Mouse (Mus musculus) heart, embryonic 11.5 days (tissue): ENCODE results near the gene Eif2ak4. TPM values are rescaled to one million over a fixed set of nuclear protein-coding genes. Genes with fewer than 3 reads are reported as not detected.

Source experiments
- ATAC-seq: fragments of 200-750 bp; cut with Nextera tagmentation; replicated peaks from 2 replicates; pipeline ENCODE4 v1.8.0; 2017; ENCODE audit warnings: moderate library complexity; ENCODE audit not compliant: insufficient number of reproducible peaks, low FRiP score, low TSS enrichment
- H3K27ac ChIP-seq: fragments of 300-500 bp; sonication (generic); 2 replicates; pipeline ENCODE4 v1.5.1; 2014; ENCODE audit warnings: mild to moderate bottlenecking, low read depth, low read length
- H3K27me3 ChIP-seq: fragments of 300-500 bp; sonication (generic); 2 replicates; pipeline ENCODE4 v1.6.1; 2014; ENCODE audit warnings: mild to moderate bottlenecking, low read length, mixed read lengths; ENCODE audit not compliant: control insufficient read depth, insufficient read depth
- H3K36me3 ChIP-seq: fragments of 300-500 bp; sonication (generic); 2 replicates; pipeline ENCODE4 v1.6.1; 2014; ENCODE audit warnings: mild to moderate bottlenecking, low read length, moderate library complexity, mixed read lengths; ENCODE audit not compliant: control insufficient read depth, insufficient read depth
- H3K4me1 ChIP-seq: fragments of 300-500 bp; sonication (generic); 2 replicates; pipeline ENCODE4 v1.6.1; 2014; ENCODE audit warnings: low read length; ENCODE audit not compliant: control insufficient read depth, insufficient read depth
- H3K4me2 ChIP-seq: fragments of 300-500 bp; sonication (generic); 2 replicates; pipeline ENCODE4 v1.6.1; 2014; ENCODE audit warnings: mild to moderate bottlenecking, moderate library complexity
- H3K4me3 ChIP-seq: fragments of 300-500 bp; sonication (generic); 2 replicates; pipeline ENCODE4 v1.5.1; 2014; ENCODE audit warnings: low read depth, low read length
- H3K9ac ChIP-seq: fragments of 300-500 bp; sonication (generic); 2 replicates; pipeline ENCODE4 v1.6.1; 2014; ENCODE audit warnings: mild to moderate bottlenecking, low read depth, low read length, moderate library complexity
- H3K9me3 ChIP-seq: fragments of 300-500 bp; sonication (generic); replicated peaks from 2 replicates; pipeline ENCODE4 v1.6.1; 2016; ENCODE audit warnings: low read length; ENCODE audit not compliant: control insufficient read depth
- WGBS: fragments of 180-500 bp; shearing (Covaris S2); extraction: QIAGEN DNeasy Blood & Tissue Kit; methylation state at CpG from one replicate; pipeline ENCODE4 v1.1.7; 2014; ENCODE audit not compliant: insufficient replicate concordance; 5-methylcytosine and 5-hydroxymethylcytosine counted together
- polyA plus RNA-seq: library from polyadenylated mRNA; unstranded; fragments of >200 nt; fragmentation: Nextera tagmentation; extraction: Ambion mirVana; gene quantifications from 2 replicates; pipeline ENCODE4 v1.2.1, GENCODE M21; 2014

Gene Eif2ak4
- polyA plus RNA-seq, 1 experiment from 2014 or later = 9.0 TPM

GRCm38 (mm10) chr2:118372561-118372900 lies 15.9 kb upstream of the Eif2ak4 start:
- Histone ChIP-seq H3K27ac (no peak overlapping the region), H3K4me1 (peaks cover 5% of the 10 kb centered on the region), H3K27me3 (peaks cover 34% of the 10 kb centered on the region), H3K9ac (no peak overlapping the region), H3K36me3 (no peaks in the 10 kb centered on the region), H3K9me3 (no peaks in the 10 kb centered on the region), H3K4me3 (peak overlapping the region; percentile 50), H3K4me2 (peak overlapping the region; percentile 95)
- whole genome bisulfite sequencing = 12% methylated on average over 11 of the region's 11 CpGs
- no peak for ATAC-seq

GRCm38 (mm10) chr2:118372901-118373571 lies 15.4 kb upstream of the Eif2ak4 start, which contains the start of gene Gpr176:
Gpr176 (minus strand) TSS chr2:118373419.
- Histone ChIP-seq H3K4me3 (peak within 1 kb of the TSS; percentile 50), H3K4me1 (peaks cover 5% of the 10 kb centered on the region), H3K9me3 (no peaks in the 10 kb centered on the region), H3K4me2 (peak within 1 kb of the TSS; percentile 95), H3K27me3 (peaks cover 34% of the 10 kb centered on the region), H3K36me3 (no peaks in the 10 kb centered on the region), H3K27ac (no peak within 1 kb of the TSS), H3K9ac (peak within 1 kb of the TSS; percentile 39)
- under 1% methylated on average over 53 of the region's 59 CpGs for WGBS
- ATAC-seq = peak; percentile 59; the same call in 1 of the 2 replicates

GRCm38 (mm10) chr2:118373572-118374279 lies 14.7 kb upstream of the Eif2ak4 start:
- Histone ChIP-seq H3K9me3 (no peaks in the 10 kb centered on the region), H3K4me3 (peak overlapping the region; percentile 50), H3K36me3 (no peaks in the 10 kb centered on the region), H3K27ac (no peak overlapping the region), H3K4me1 (peaks cover 5% of the 10 kb centered on the region), H3K9ac (peak overlapping the region; percentile 39), H3K27me3 (peaks cover 34% of the 10 kb centered on the region), H3K4me2 (peak overlapping the region; percentile 95)
- peak; percentile 79 for ATAC-seq
- WGBS = 3% methylated on average over 40 of the region's 43 CpGs

GRCm38 (mm10) chr2:118375522-118375921 lies 12.9 kb upstream of the Eif2ak4 start:
- Histone ChIP-seq H3K36me3 (no peaks in the 10 kb centered on the region), H3K4me3 (no peak overlapping the region), H3K9ac (no peak overlapping the region), H3K4me2 (no peak overlapping the region), H3K27me3 (peaks cover 24% of the 10 kb centered on the region), H3K9me3 (no peaks in the 10 kb centered on the region), H3K27ac (no peak overlapping the region), H3K4me1 (peaks cover 5% of the 10 kb centered on the region)
- no peak for ATAC-seq
- 74% methylated on average over 1 of the region's 1 CpGs for WGBS

GRCm38 (mm10) chr2:118375931-118376330 lies 12.5 kb upstream of the Eif2ak4 start:
- Histone ChIP-seq H3K4me1 (peaks cover 5% of the 10 kb centered on the region), H3K36me3 (no peaks in the 10 kb centered on the region), H3K9me3 (no peaks in the 10 kb centered on the region), H3K4me3 (no peak overlapping the region), H3K27me3 (peaks cover 22% of the 10 kb centered on the region), H3K4me2 (no peak overlapping the region), H3K9ac (no peak overlapping the region), H3K27ac (no peak overlapping the region)
- ATAC-seq = no peak

DNA sequence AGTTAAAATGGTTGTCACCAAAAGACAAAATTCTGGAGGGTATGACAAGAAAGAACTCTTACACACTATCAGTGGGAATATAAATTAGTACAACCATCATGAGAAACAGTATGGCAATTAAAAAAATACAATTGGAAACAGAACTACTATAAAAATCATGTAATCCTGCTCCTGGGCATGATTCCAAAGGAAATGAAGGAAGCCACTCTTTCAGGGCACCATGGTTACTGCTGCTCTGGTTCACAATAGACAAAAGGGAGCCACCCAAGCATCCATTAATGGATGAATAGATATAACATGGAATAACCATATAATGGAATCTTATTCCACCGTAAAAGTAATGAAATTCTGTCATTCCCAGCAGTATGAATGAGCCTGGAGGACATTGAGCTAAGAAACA lies 8.7 kb upstream of the Eif2ak4 start:
- no peak for ATAC-seq
- H3K4me2 ChIP-seq = no peak overlapping the region
- no peak overlapping the region for H3K9ac ChIP-seq
- 59% methylated on average over 1 of the region's 1 CpGs for WGBS
- H3K36me3 ChIP-seq = no peaks in the 10 kb centered on the region
- no peak overlapping the region for H3K27ac ChIP-seq
- peaks cover 2% of the 10 kb centered on the region for H3K27me3 ChIP-seq
- no peaks in the 10 kb centered on the region for H3K4me1 ChIP-seq
- no peak overlapping the region for H3K4me3 ChIP-seq
- H3K9me3 ChIP-seq = no peaks in the 10 kb centered on the region

GRCm38 (mm10) chr2:118383387-118383786 lies 5.0 kb upstream of the Eif2ak4 start:
- no peak overlapping the region for H3K4me2 ChIP-seq
- 67% methylated on average over 5 of the region's 5 CpGs for WGBS
- no peak for ATAC-seq
- no peaks in the 10 kb centered on the region for H3K36me3 ChIP-seq
- no peak overlapping the region for H3K27ac ChIP-seq
- H3K9me3 ChIP-seq = no peaks in the 10 kb centered on the region
- H3K9ac ChIP-seq = no peak overlapping the region
- H3K4me1 ChIP-seq = no peaks in the 10 kb centered on the region
- H3K27me3 ChIP-seq = no peaks in the 10 kb centered on the region
- H3K4me3 ChIP-seq = no peak overlapping the region

GRCm38 (mm10) chr2:118389569-118389968 lies 1.2 kb downstream of the Eif2ak4 start:
- H3K9me3 ChIP-seq = no peaks in the 10 kb centered on the region
- H3K36me3 ChIP-seq = no peaks in the 10 kb centered on the region
- H3K9ac ChIP-seq = no peak overlapping the region
- WGBS = 70% methylated on average over 3 of the region's 3 CpGs
- H3K27ac ChIP-seq = no peak overlapping the region
- H3K4me1 ChIP-seq = peaks cover 8% of the 10 kb centered on the region; the same call in 1 of the 2 replicates
- no peak for ATAC-seq
- peak overlapping the region; percentile 85 for H3K4me3 ChIP-seq
- H3K27me3 ChIP-seq = no peaks in the 10 kb centered on the region
- H3K4me2 ChIP-seq = peak overlapping the region; percentile 88
